In genomic region chr8:80781338-80781737, GRCm38 (mm10) we compare ENCODE assay signal across 12 mouse cellular contexts. TPM values are rescaled to one million over a fixed set of nuclear protein-coding genes. Genes with fewer than 3 reads are reported as not detected.
A peak's percentile ranks its signal among the peaks of the same experiment; 100 is the strongest.
DNase-seq lines count a peak whose midpoint lies in the region; ATAC-seq lines count a peak whose summit lies in the region.
"Had no signal": no experiment of that assay in that cellular context is flagged by ENCODE, and none has a peak within 500 bp of the region (broad histone marks: within the 10 kb centered on the region; RNA-seq: fewer than 3 reads in every experiment).

No protein-coding gene starts in this region.

- no peaks in the 10 kb centered on the region for H3K27me3 ChIP-seq in hindbrain, embryonic 14.5 days (ENCODE audit: control insufficient read depth, insufficient read depth, low read length)
- no peaks in the 10 kb centered on the region for H3K27me3 ChIP-seq in hindbrain, embryonic 11.5 days (ENCODE audit: control insufficient read depth, insufficient read depth, low read length)
- no peaks in the 10 kb centered on the region for H3K27me3 ChIP-seq in embryonic facial prominence, embryonic 15.5 days
- H3K27me3 ChIP-seq: liver, embryonic 13.5 days had no signal

- peaks cover 21% of the 10 kb centered on the region for H3K36me3 ChIP-seq in hindbrain, embryonic 14.5 days (replicated peaks; ENCODE audit: control insufficient read depth, insufficient read depth)
- H3K36me3 ChIP-seq in hindbrain, embryonic 11.5 days (ENCODE audit: control insufficient read depth, insufficient read depth, low read length): no peaks in the 10 kb centered on the region
- peaks cover 64% of the 10 kb centered on the region for H3K36me3 ChIP-seq in embryonic facial prominence, embryonic 15.5 days

- no peak overlapping the region for H3K4me2 ChIP-seq in hindbrain, embryonic 14.5 days (replicated peaks)
- no peak overlapping the region for H3K4me2 ChIP-seq in hindbrain, embryonic 11.5 days (replicated peaks; ENCODE audit: low read depth, low read length)
- H3K4me2 ChIP-seq in embryonic facial prominence, embryonic 15.5 days (replicated peaks): no peak overlapping the region
- H3K4me2 ChIP-seq: liver, embryonic 13.5 days had no signal

- WGBS in hindbrain, embryonic 14.5 days: 50% methylated on average over 10 of the region's 10 CpGs
- WGBS in hindbrain, embryonic 11.5 days: 77% methylated on average over 10 of the region's 10 CpGs
- 60% methylated on average over 10 of the region's 10 CpGs for WGBS in embryonic facial prominence, embryonic 15.5 days

- H3K9ac ChIP-seq in hindbrain, embryonic 14.5 days: no peak overlapping the region
- H3K9ac ChIP-seq in hindbrain, embryonic 11.5 days (ENCODE audit: low read depth, low read length): no peak overlapping the region
- H3K9ac ChIP-seq in embryonic facial prominence, embryonic 15.5 days: no peak overlapping the region
- H3K9ac ChIP-seq: liver, embryonic 13.5 days had no signal

- peak; percentile 83 for ATAC-seq in hindbrain, embryonic 14.5 days (ENCODE audit: low FRiP score)
- no peak for ATAC-seq in hindbrain, embryonic 11.5 days (ENCODE audit: low FRiP score)
- no peak for ATAC-seq in embryonic facial prominence, embryonic 15.5 days (ENCODE audit: insufficient number of reproducible peaks, low FRiP score, low TSS enrichment, low read depth)
- ATAC-seq: activated CD4-positive, CD25-positive, alpha-beta regulatory T cell, adult 4 months had no signal

- H3K9me3 ChIP-seq in hindbrain, embryonic 14.5 days (ENCODE audit: control insufficient read depth, low read length): no peaks in the 10 kb centered on the region
- H3K9me3 ChIP-seq in hindbrain, embryonic 11.5 days (ENCODE audit: control insufficient read depth, low read length): no peaks in the 10 kb centered on the region
- H3K9me3 ChIP-seq in embryonic facial prominence, embryonic 15.5 days (replicated peaks): no peaks in the 10 kb centered on the region
- H3K9me3 ChIP-seq: liver, embryonic 13.5 days had no signal

- no peak overlapping the region for H3K4me3 ChIP-seq in hindbrain, embryonic 14.5 days (replicated peaks; ENCODE audit: low read length)
- H3K4me3 ChIP-seq in hindbrain, embryonic 11.5 days (ENCODE audit: low read depth, low read length): no peak overlapping the region
- H3K4me3 ChIP-seq in embryonic facial prominence, embryonic 15.5 days (replicated peaks): no peak overlapping the region
- H3K4me3 ChIP-seq: liver, embryonic 13.5 days; myocyte had no signal

- no peaks in the 10 kb centered on the region for H3K4me1 ChIP-seq in hindbrain, embryonic 14.5 days (replicated peaks; ENCODE audit: control insufficient read depth, insufficient read depth, low read length)
- H3K4me1 ChIP-seq in hindbrain, embryonic 11.5 days (replicated peaks; ENCODE audit: control insufficient read depth, insufficient read depth, low read length): no peaks in the 10 kb centered on the region
- H3K4me1 ChIP-seq in embryonic facial prominence, embryonic 15.5 days: no peaks in the 10 kb centered on the region

- DNase-seq in hindbrain, embryonic 14.5 days (ENCODE audit: low spot score): peak; percentile 27
- no peak for DNase-seq in hindbrain, embryonic 11.5 days (ENCODE audit: low spot score)
- DNase-seq in gonadal fat pad, adult 2 months (ENCODE audit: low read depth): peak; percentile 26
- DNase-seq in lung, postnatal 36 days: peak; percentile 70
- no peak for DNase-seq in adrenal gland, postnatal 10 days
- DNase-seq in ovary, adult 18-20 months (ENCODE audit: low spot score): no peak
- DNase-seq: cerebellum, adult 11 months; layer of hippocampus, adult 9-11 months; liver, embryonic 13.5 days had no signal

- no peak overlapping the region for H3K27ac ChIP-seq in hindbrain, embryonic 14.5 days
- no peak overlapping the region for H3K27ac ChIP-seq in hindbrain, embryonic 11.5 days (ENCODE audit: low read depth, low read length)
- H3K27ac ChIP-seq in embryonic facial prominence, embryonic 15.5 days (replicated peaks): peak overlapping the region; percentile 48; the same call in 1 of the 2 replicates
- H3K27ac ChIP-seq: liver, embryonic 13.5 days had no signal

RNA-seq across cellular contexts. Expression of gene Smarca5, which starts 42.0 kb away (rescaled TPM):
- polyA plus RNA-seq in hindbrain, embryonic 14.5 days (2014; fragmentation: Nextera tagmentation; extraction: Ambion mirVana): 56.7 and 61.3 TPM in 2 replicates
- 146 and 157 TPM in 2 replicates for polyA plus RNA-seq in hindbrain, embryonic 11.5 days (2014; fragmentation: Nextera tagmentation; extraction: Ambion mirVana)
- 71.2 TPM in 2 replicates for polyA plus RNA-seq in embryonic facial prominence, embryonic 15.5 days (2015; fragmentation: Nextera tagmentation; extraction: Ambion mirVana)
- 5.6 and 7.7 TPM in 2 replicates for polyA plus RNA-seq in gonadal fat pad, adult 2 months (2012; rRNA removed)
- total RNA-seq in adrenal gland, postnatal 10 days (2021): 10 to 100 TPM; 62.0 to 63.1 TPM

Comparison
In these comparisons a context has a peak if more than half of its experiments do, and no peak if none do; other contexts are left out.
1. DNase-seq: peak in hindbrain, embryonic 14.5 days (single experiment), gonadal fat pad, adult 2 months (single experiment) and lung, postnatal 36 days (single experiment); none in hindbrain, embryonic 11.5 days (single experiment), adrenal gland, postnatal 10 days (single experiment) and ovary, adult 18-20 months (single experiment).